Mouse (Mus musculus): Measurements from ENCODE around the gene Cpt2.
A peak's percentile ranks its signal among the peaks of the same experiment; 100 is the strongest.

Cpt2 gene

GRCm38 (mm10) chr4:107923145-107923802, at the start of gene Cpt2:
Gene Cpt2, minus strand, starts transcription at chr4:107923610.
- DNase-seq = peak; percentile 80 to 86

GRCm38 (mm10) chr4:107971162-107971561, 47.8 kb upstream of the Cpt2 start:
- no peak for DNase-seq

GRCm38 (mm10) chr4:107969781-107970180, 46.4 kb upstream of the Cpt2 start:
- DNase-seq = no peak

- no peak for DNase-seq
These were observed 44.7 kb upstream of the Cpt2 start, which contains the start of gene Slc1a7 for GRCm38 (mm10) chr4:107967966-107968682. Gene Slc1a7, plus strand, starts transcription at chr4:107968332.

- DNase-seq = no peak
These were observed 43.2 kb upstream of the Cpt2 start for GRCm38 (mm10) chr4:107966416-107967109.

- DNase-seq = no peak
These were observed 39.4 kb upstream of the Cpt2 start for GRCm38 (mm10) chr4:107962792-107963191.

GRCm38 (mm10) chr4:107962044-107962732, 38.8 kb upstream of the Cpt2 start:
- DNase-seq = no peak

GRCm38 (mm10) chr4:107958487-107958886, 35.1 kb upstream of the Cpt2 start:
- no peak for DNase-seq

- no peak for DNase-seq
These were observed 32.3 kb upstream of the Cpt2 start for GRCm38 (mm10) chr4:107955691-107956090.

GRCm38 (mm10) chr4:107952845-107953244, 29.4 kb upstream of the Cpt2 start:
- no peak for DNase-seq

GRCm38 (mm10) chr4:107949918-107950317, 26.5 kb upstream of the Cpt2 start:
- no peak for DNase-seq

- no peak for DNase-seq
These were observed 20.7 kb upstream of the Cpt2 start for GRCm38 (mm10) chr4:107944141-107944540.

GRCm38 (mm10) chr4:107942741-107943140, 19.3 kb upstream of the Cpt2 start:
- DNase-seq = no peak

GRCm38 (mm10) chr4:107938124-107938523, 14.7 kb upstream of the Cpt2 start:
- DNase-seq = no peak

- peak in 1 of 2 experiments; percentile 22 for DNase-seq
These were observed 13.9 kb upstream of the Cpt2 start for GRCm38 (mm10) chr4:107937338-107937737.

- no peak for DNase-seq
These were observed 11.8 kb upstream of the Cpt2 start for GRCm38 (mm10) chr4:107935254-107935653.

GRCm38 (mm10) chr4:107933239-107933638, 9.8 kb upstream of the Cpt2 start:
- no peak for DNase-seq

- no peak for DNase-seq
These were observed 8.0 kb upstream of the Cpt2 start for GRCm38 (mm10) chr4:107931453-107931852.

- no peak for DNase-seq
These were observed 5.3 kb upstream of the Cpt2 start for GRCm38 (mm10) chr4:107928726-107929125.

- DNase-seq = no peak
These were observed 4.9 kb upstream of the Cpt2 start for GRCm38 (mm10) chr4:107928269-107928668.

GRCm38 (mm10) chr4:107923803-107924194, 389 bp upstream of the Cpt2 start:
- no peak for DNase-seq

- DNase-seq = no peak
These were observed 1.5 kb downstream of the Cpt2 start for GRCm38 (mm10) chr4:107921952-107922351.

GRCm38 (mm10) chr4:107921152-107921695, 2.2 kb downstream of the Cpt2 start:
- no peak for DNase-seq

All from thymus, adult 18-20 months (tissue).